Mouse (Mus musculus) midbrain, embryonic 16.5 days (tissue): Measurements from ENCODE around the gene Slc6a11. TPM values are rescaled to one million over a fixed set of nuclear protein-coding genes. Genes with fewer than 3 reads are reported as not detected.
A peak's percentile ranks its signal among the peaks of the same experiment; 100 is the strongest.

Experiments used
- ATAC-seq: fragments of 200-750 bp; cut with Nextera tagmentation; 2 replicates; pipeline ENCODE4 v1.8.0; 2017; ENCODE audit warnings: moderate TSS enrichment
- H3K27ac ChIP-seq: fragments of 300-500 bp; sonication (generic); 2 replicates; pipeline ENCODE4 v1.5.1; 2014; ENCODE audit warnings: mild to moderate bottlenecking, low read length, mixed read lengths
- H3K27me3 ChIP-seq: fragments of 300-500 bp; sonication (generic); 2 replicates; pipeline ENCODE4 v1.6.1; 2014; ENCODE audit warnings: low read depth, low read length, mixed read lengths; ENCODE audit not compliant: control insufficient read depth, insufficient read depth
- H3K36me3 ChIP-seq: fragments of 300-500 bp; sonication (generic); 2 replicates; pipeline ENCODE4 v1.6.1; 2014; ENCODE audit warnings: mild to moderate bottlenecking, low read length, moderate library complexity, mixed read lengths; ENCODE audit not compliant: control insufficient read depth, insufficient read depth
- H3K4me1 ChIP-seq: fragments of 300-500 bp; sonication (generic); 2 replicates; pipeline ENCODE4 v1.6.1; 2014; ENCODE audit warnings: mild to moderate bottlenecking, low read length, mixed read lengths; ENCODE audit not compliant: control insufficient read depth, insufficient read depth
- H3K4me2 ChIP-seq: fragments of 300-500 bp; sonication (generic); 2 replicates; pipeline ENCODE4 v1.6.1; 2014; ENCODE audit warnings: mild to moderate bottlenecking, low read length, mixed read lengths
- H3K4me3 ChIP-seq: fragments of 300-500 bp; sonication (generic); 2 replicates; pipeline ENCODE4 v1.5.1; 2014; ENCODE audit warnings: low read depth, mild to moderate bottlenecking, low read length, moderate library complexity, mixed read lengths
- H3K9ac ChIP-seq: fragments of 300-500 bp; sonication (generic); 2 replicates; pipeline ENCODE4 v1.6.1; 2014; ENCODE audit warnings: low read depth, low read length, mixed read lengths
- H3K9me3 ChIP-seq: fragments of 300-500 bp; sonication (generic); replicated peaks from 2 replicates; pipeline ENCODE4 v1.6.1; 2014; ENCODE audit warnings: mild to moderate bottlenecking, low read length, mixed read lengths; ENCODE audit not compliant: control insufficient read depth, poor library complexity, severe bottlenecking
- WGBS: fragments of 180-500 bp; shearing (Covaris S2); extraction: QIAGEN DNeasy Blood & Tissue Kit; methylation state at CpG from one replicate; pipeline ENCODE4 v1.1.7; 2014; 5-methylcytosine and 5-hydroxymethylcytosine counted together
- polyA plus RNA-seq: library from polyadenylated mRNA; unstranded; fragments of >200 nt; fragmentation: Nextera tagmentation; extraction: Ambion mirVana; gene quantifications from 2 replicates; pipeline ENCODE4 v1.2.1, GENCODE M21; 2015

The Slc6a11 gene
- polyA plus RNA-seq, 1 experiment from 2014 or later, result 63.7 TPM

DNA sequence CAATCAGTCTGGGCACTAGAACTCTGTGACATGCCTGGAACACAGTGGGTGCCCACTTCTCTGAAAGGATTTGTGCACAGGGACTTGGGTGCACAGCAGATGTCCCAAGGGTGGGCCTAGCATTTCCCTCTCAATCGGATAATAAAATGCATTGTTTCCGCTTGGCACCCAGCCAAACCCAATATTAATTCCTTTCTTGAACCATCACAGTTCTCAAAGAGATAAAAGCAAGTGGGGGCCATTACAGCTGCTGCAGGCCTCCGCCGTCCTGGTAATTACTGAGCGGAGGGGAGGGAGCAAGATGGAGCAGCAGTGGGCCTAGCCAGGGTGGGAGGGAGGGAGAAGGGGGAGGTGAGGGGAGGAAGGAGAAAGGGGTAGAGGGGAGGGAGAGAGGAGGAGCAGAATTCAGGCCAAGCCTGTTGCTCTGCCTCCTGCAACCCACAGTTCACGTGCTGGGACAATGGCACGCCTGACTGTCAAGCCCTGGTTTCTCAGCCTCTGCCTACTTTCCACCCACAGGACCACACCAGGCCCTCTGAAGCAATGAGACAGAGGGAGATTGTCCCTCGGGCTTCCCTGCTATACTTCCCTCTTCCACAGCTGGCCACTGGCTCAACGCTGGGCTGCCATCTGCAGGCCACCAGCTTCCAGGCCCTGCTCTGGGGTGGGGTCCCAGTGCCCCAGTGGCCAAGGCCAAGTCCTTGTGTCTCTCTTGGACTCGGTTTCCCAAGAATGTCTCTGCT lies 166.4 kb downstream of the Slc6a11 start:
- no peaks in the 10 kb centered on the region for H3K27me3 ChIP-seq
- WGBS, result 25% methylated on average over 10 of the region's 10 CpGs
- peaks cover 8% of the 10 kb centered on the region for H3K36me3 ChIP-seq
- no peak overlapping the region for H3K4me3 ChIP-seq
- H3K4me2 ChIP-seq, result no peak overlapping the region
- peak overlapping the region; percentile 25; the same call in 1 of the 2 replicates for H3K9ac ChIP-seq
- peak; percentile 47 for ATAC-seq
- peak overlapping the region; percentile 77 for H3K27ac ChIP-seq
- H3K4me1 ChIP-seq, result peaks cover 50% of the 10 kb centered on the region
- no peaks in the 10 kb centered on the region for H3K9me3 ChIP-seq

Other genes starting within 250 kb of the Slc6a11 start
- 26.2 and 27.6 TPM in 2 replicates for gene Atp2b2, start 88.6 kb upstream of the Slc6a11 start, polyA plus RNA-seq
- 147 and 182 TPM in 2 replicates for gene Slc6a1, start 151.4 kb downstream of the Slc6a11 start, polyA plus RNA-seq